Mouse (Mus musculus): ENCODE measurements at regions not wholly inside any gene's neighbourhood (a gene's known extent, or its start where the extent isn't known, plus 50 kb on each side); places are given as distances from the start of the nearest gene placed in this dataset.

- DNase-seq (ENCODE audit: low spot score): no peak
These were observed 211.7 kb downstream of the Rchy1 start for GRCm38 (mm10) chr5:91751168-91751567.

DNA sequence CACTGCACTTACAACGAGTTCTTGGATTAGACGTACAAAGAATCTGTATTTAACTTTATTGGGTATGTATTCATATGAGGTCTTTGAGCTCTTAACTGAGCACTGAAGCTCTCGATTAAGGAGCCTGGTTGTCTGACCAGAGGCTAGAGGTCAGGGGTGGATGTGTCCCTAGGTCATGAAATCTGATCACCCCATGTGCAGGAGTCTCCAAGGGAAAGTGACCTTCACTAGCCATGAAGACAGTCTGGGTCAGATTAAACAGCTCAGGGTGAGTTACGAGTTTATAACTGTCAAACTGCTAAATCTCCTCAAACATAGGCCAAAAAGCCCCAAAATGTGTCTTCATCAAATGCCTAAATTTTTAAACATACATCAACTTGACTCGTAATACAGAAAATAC, 216.8 kb downstream of the Rchy1 start:
- no peak for DNase-seq (ENCODE audit: low spot score)

GRCm38 (mm10) chr5:91744389-91744788, 218.5 kb downstream of the Rchy1 start:
- no peak for DNase-seq (ENCODE audit: low spot score)

DNA sequence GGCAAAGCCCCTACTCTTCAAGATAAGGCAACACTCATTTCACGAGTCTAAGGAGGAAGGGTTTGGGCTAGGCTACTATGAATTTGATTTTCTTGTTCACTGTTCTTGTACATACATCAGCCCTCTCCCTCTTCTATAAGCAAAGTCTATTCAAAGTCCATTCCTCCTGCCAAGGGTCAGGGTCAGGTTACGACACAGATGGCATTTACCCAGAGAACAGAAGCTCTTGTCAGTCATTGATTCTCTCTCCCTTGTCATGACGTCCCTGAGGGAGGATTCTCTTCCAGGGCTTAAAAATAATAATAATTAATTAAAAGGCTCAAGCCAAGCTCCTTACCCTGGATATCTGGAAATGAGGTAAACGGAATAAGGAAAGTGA, 222.7 kb downstream of the Rchy1 start:
- DNase-seq (ENCODE audit: low spot score): no peak

DNA sequence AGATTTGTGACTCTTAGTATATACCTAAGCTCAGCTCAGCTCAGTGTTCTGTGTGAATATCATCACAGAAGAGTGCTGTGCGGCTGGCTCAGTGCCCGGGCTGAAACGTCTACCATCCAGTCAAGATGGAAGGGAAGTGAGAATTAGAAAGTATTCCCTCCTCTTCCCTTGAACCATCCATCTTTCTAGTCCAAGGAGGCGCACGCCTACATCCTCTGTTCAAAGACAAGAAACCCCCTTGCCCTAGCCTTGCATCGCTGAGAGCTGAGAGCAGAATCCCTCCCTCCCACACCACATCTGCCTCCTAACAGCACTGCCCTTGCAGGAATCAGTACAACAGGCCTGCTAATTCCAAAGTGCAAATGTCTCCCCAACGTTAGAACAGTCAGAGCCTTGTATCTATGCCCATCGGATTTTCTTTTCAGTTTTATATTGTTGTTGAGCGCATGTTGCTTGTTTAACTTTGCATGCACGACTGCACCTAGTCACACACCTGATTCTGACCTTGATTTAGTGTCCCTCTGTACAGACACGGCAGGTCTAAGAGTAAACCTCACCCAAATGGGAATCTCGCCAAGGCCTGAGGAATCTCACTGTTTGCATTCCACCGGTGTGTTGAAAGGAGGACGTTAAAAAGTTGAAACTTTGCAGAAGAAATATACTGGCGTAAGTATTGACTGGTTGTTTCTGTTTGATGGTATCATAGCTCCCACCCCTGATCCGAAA, 222.2 kb downstream of the Parm1 start:
- DNase-seq (ENCODE audit: low spot score): no peak

- no peak for DNase-seq (ENCODE audit: low spot score)
These were observed 214.6 kb downstream of the Parm1 start for GRCm38 (mm10) chr5:91732002-91732401.

DNA sequence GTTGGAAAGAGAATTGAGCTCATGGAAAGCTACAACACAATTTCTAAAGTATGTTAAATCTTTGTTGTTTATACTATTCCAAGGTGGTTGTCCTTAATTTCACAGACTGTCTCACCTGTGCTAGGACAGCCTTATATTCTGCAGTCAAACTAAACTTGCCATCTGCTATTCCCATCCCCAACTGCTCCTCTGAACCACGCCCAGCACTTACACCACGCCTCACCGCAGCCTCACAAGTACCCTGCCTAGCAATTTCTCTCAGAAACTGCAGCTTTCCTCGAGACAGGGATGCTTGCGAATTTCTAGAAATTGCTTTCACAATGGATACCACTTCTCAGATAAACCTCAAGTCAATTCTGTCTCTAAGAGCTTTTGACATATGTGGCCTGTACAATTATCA, 213.7 kb downstream of the Parm1 start:
- DNase-seq (ENCODE audit: low spot score): no peak

DNA sequence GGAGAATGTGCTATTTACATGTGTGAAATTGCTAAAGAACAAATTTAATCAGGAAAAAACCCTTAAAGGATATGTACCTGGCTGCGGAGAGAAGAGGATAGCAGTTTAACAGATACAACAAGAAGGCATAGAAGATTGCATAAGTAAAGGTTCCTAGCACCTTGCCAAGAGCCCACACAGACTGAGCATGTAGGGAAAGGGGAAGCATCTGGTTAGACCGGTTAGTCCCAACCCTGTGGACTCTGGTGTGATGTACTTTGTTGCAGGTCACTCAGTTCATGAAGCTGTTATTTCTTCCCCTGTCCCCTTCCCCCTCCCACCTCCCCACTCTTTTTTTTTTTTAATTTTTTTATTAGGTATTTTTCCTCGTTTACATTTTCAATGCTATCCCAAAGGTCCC, 212.5 kb downstream of the Parm1 start:
- DNase-seq (ENCODE audit: low spot score): no peak

- DNase-seq (ENCODE audit: low spot score): no peak
These were observed 212.0 kb downstream of the Parm1 start for GRCm38 (mm10) chr5:91729415-91729814.

DNA sequence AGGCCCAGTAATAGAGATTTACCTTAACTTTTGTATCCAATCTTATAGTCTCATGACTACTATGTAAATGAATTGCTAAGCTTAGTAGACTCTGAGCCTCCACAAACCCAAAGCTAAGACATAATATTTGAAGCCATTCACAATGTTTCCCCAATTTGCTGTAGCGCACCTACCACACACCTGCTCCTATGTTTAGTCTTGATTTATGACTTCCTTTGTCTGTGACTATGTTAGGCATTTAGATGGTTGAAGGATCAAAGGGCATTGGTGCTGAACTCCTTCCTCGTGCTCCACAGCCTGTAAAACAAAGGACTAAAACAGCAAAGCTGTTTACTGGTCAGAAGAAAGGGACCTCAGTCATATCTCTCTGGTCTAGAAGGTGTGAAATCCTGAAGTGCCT, 210.0 kb downstream of the Parm1 start:
- no peak for DNase-seq (ENCODE audit: low spot score)

DNA sequence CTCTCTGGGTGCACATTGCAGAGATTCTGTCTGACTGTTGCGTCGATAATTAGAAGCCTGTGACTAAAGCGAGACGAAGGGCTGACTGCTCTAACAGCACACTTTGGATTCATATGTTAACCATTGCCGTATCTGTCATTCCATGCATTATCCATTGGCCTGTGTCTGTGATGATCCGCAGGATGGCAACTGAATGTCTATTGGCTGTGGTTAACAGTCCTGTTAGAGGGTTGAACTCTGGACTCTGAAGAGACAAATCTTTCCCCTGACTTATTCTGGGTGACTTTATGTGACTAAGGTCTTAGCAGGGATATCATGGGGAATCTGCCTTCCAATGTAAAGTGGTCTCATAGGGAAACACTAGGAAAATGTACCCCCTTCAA, 208.7 kb downstream of the Parm1 start:
- no peak for DNase-seq (ENCODE audit: low spot score)

GRCm38 (mm10) chr5:91725380-91726117, 208.1 kb downstream of the Parm1 start:
- DNase-seq (ENCODE audit: low spot score): no peak

GRCm38 (mm10) chr5:91724881-91725280, 207.5 kb downstream of the Parm1 start:
- DNase-seq (ENCODE audit: low spot score): no peak

DNA sequence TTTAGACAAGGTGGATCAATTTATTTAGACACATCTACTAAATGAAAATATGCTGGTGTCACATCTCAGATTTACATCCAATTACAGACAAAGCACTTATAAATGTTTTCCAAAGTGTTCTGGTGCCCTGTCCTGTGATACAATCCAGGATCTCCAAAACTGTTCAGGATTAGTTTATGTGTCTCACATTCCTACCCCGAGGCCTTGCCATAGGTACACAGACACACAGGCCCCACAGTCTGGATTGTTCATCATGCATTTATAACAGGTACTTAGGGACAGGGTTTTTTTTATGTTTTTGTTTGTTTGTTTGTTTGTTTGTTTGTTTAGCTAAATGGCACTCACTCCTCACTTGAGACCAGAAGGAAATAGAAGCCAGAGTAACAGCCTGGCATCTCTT, 206.0 kb downstream of the Parm1 start:
- no peak for DNase-seq (ENCODE audit: low spot score)

GRCm38 (mm10) chr5:91722982-91723381, 205.6 kb downstream of the Parm1 start:
- no peak for DNase-seq (ENCODE audit: low spot score)

DNA sequence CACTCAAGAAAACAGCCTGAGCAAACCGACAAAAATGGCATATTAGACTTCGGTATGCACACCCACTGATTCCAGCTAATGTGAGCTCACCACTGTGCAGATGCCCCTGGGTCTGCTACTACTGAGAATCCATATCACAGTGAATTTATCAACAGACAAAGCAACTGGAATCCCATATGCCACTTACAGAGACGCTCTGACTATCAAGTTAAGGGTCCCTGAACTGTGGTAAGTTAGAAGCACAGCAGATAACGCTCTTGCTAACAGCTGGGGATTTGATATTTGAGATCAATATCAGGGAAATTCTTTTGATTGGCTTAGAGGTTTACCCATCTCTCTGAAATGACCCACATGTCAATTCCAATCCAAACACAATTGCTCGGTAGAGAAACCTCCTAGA, 205.0 kb downstream of the Parm1 start:
- no peak for DNase-seq (ENCODE audit: low spot score)

DNA sequence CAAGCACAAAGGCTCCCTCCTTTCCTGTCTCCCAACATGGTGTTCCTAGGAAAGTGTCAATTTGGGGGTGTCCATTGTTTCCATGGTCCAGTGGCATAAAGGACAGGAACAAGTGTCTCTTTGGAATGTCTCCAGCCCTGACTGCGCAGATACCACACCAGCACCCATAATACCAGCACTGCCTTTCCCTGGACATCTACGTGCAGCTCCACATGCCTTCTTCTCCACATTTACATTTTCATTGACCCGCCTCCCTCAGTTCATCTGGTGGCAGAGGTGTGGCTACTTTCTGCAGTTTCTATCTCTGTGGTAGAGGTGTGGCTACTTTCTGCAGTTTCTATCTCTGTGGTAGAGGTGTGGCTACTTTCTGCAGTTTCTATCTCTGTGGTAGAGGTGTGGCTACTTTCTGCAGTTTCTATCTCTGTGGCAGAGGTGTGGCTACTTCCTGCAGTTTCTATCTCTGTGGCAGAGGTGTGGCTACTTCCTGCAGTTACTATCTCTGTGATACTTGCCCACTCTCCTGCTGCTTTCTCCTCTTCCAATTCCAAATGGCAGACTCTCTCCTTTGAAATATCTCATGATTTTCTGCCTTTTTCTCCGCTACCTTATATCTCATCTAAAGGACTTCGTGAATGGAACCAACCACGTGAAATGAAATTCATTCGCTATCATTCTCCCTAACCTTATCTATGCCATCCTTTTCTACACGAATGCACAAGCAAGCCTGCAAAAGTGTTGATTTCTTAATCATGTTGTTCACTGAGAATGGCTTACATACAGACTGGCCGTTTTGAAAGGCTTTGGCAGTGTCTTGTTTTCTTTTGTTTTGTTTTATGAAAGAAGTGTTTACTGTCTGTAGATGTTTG, 204.0 kb downstream of the Parm1 start:
- DNase-seq (ENCODE audit: low spot score): no peak

DNA sequence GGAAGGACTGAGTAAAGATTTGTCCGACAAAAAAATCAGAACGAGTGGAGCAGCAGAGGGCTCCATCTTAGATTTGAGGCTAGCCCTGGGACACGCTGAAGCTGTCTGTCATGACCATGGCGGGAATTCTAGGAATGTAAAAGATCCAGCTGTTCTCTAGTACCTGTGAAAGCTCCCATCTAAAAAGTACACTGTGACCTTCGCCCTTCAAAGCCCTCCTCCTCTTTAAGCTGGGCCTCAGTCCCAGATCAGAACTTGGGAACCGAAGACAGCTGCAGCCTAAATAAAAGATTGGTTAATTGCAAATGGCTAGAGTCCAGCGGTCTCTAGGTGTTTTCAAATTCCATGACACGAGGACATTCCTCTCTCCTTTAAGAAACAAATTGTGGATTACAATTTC, 195.6 kb downstream of the Parm1 start:
- no peak for DNase-seq (ENCODE audit: low spot score)

- DNase-seq (ENCODE audit: low spot score): no peak
These were observed 192.3 kb downstream of the Parm1 start for GRCm38 (mm10) chr5:91709494-91710286.

GRCm38 (mm10) chr5:91708149-91708548, 190.7 kb downstream of the Parm1 start:
- no peak for DNase-seq (ENCODE audit: low spot score)

GRCm38 (mm10) chr5:91697075-91697474, 179.7 kb downstream of the Parm1 start:
- no peak for DNase-seq (ENCODE audit: low spot score)

- DNase-seq (ENCODE audit: low spot score): no peak
These were observed 179.1 kb downstream of the Parm1 start for GRCm38 (mm10) chr5:91696532-91696931.
